Mouse (Mus musculus) heart, postnatal 4 days (tissue): ENCODE data around the gene Mapk1ip1. TPM values are rescaled to one million over a fixed set of nuclear protein-coding genes. Genes with fewer than 3 reads are reported as not detected.

Source experiments
- DNase-seq: peaks from one replicate; pipeline ENCODE4 v3.0.0; 2021
- total RNA-seq, 2 experiments: library from RNA; stranded (reverse); gene quantifications; 2 replicates each; pipeline ENCODE4 v1.2.3; 2021

Gene Mapk1ip1
- 10 to 100 TPM; 12.5 to 14.4 TPM for total RNA-seq

- peak; percentile 98 for DNase-seq
Observed at GRCm38 (mm10) chr7:138845544-138846391, at the start of gene Mapk1ip1, which contains the start of gene Ppp2r2d. Gene Mapk1ip1 (minus strand): TSS chr7:138846273. Gene Ppp2r2d (plus strand): TSS chr7:138846079.

DNA sequence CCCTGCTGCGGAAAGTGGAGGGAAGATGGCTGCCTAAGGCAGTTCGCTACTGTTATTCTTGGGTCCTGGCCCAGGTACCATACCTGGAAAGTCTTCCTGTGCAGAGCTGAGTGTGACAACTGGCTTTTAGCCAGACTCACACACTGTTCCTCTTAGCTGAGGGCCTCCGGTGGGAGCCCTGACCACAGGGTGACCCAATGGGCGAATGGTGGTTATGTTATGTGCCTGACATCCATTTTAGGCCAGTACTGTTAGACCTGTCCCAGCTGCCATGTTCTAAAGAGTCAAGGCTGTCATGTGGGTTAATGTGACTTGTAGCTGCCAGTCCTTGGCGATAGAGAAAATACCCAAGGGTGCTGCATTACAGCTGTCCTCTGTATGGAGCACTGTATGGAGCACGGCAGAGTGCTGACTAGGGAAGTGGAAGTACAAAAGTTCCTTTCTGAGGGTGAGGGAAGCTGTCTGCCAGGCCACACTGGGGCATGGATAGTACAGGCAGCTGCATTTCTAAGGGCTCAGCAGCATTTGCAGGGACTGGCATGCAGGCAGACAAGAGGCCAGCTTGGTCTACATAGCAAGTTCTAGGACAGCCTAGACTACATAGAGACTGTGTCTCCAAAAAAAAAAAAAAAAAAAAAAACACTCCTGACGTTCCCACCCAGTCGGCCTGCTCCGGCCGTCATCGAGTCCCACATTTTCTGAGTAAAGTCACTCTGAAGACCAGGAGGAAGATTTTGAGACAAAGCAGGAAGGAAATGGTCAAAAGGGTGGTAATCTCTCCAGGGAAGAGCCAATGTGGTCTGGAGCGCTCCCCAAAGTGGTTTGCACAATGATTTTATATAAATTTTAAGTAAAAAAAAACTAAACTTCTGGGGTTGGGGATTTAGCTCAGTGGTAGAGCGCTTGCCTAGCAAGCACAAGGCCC lies 39.6 kb upstream of the Mapk1ip1 start:
- DNase-seq = no peak

GRCm38 (mm10) chr7:138883724-138884123 lies 37.7 kb upstream of the Mapk1ip1 start:
- DNase-seq = no peak

- no peak for DNase-seq
Observed at GRCm38 (mm10) chr7:138875031-138875430, 29.0 kb upstream of the Mapk1ip1 start.

DNA sequence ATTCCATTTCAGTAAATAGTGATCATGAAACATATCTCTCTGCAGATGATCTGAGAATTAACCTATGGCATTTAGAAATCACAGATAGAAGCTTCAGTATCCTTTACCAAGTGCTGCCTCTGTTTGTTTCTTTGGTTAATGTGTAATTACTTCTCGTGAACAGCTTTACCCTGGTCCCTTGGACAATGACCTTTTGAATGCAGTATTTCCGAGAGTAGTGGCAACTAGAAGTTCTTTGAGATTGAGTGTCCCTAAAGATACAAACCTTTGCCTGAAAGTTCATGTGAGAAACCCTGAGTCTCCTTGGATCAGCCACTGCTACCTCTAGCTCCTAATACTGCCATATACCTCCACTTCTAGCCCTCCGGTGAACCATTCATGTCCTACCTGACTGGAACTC lies 26.9 kb upstream of the Mapk1ip1 start:
- no peak for DNase-seq

DNA sequence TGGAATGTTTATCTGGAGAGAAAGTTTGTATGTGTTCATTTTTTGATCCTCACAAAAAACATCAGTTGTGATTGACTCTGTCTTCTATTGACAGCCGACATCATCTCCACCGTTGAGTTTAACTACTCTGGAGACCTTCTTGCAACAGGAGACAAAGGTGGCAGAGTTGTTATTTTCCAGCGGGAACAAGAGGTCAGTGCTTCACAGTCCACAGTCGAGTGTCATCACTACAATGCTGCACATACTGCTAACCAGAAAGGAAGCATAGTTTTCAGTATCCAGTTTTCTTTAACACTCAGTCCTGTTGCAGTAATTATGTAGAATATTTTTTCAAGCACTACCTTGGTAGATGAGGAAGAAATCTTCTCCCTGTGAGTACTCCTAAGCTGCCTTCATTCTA lies 22.2 kb upstream of the Mapk1ip1 start:
- DNase-seq = no peak

- DNase-seq = no peak
Observed at GRCm38 (mm10) chr7:138867286-138867685, 21.2 kb upstream of the Mapk1ip1 start.

DNA sequence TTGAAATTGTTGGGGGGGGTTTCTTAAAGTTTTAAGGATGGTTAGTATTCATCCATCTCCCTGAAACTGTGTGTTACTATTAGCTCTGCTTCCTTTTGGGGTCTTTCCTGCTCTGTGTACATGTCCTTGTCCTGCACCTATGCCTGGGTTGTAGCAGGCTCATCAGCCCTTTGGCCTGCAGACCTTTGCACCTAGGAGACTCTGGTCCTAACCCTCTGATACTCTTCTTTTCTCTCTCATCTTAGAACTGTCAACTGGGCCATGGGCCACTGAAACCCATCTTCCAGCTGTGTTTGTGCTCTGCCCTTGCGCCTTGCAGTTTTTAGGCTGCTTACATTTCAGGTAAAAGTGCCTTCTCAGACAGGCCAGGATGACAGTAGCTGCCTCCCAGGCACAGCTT lies 18.7 kb upstream of the Mapk1ip1 start:
- no peak for DNase-seq

DNA sequence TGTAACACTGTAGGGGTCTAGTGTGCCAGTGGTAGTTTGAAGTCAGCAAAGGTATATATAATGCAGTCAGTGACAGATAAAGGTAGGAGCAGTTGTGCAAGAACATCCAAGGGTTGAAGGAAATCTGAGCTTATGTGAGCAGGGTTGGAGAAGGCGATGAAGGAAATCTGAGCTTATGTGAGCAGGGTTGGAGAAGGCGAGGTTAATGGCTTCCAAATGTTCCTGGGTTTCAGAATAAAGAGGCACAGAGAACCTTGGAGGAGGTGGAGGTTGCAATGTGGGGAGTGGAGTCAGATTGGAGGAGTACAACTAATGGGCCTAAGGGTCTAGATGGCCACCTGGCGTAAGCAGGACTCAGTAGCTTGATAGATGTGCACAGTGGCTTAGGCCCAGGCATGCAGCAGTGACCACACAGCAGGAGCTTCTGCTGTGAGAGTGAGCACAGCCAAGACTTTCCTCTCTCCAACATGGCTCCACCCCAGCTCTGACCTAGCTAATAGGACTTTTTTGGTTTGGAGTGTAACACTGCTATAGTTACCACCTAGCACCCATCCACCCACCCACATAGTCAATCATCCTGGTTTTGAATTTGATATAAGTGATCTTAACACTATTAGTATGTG lies 18.0 kb upstream of the Mapk1ip1 start:
- DNase-seq = no peak

GRCm38 (mm10) chr7:138856670-138857069 lies 10.6 kb upstream of the Mapk1ip1 start:
- DNase-seq = no peak

GRCm38 (mm10) chr7:138854201-138854600 lies 8.1 kb upstream of the Mapk1ip1 start:
- no peak for DNase-seq

GRCm38 (mm10) chr7:138853417-138854031 lies 7.5 kb upstream of the Mapk1ip1 start:
- DNase-seq = no peak

GRCm38 (mm10) chr7:138850083-138850482 lies 4.0 kb upstream of the Mapk1ip1 start:
- no peak for DNase-seq

GRCm38 (mm10) chr7:138848028-138848920 lies 2.2 kb upstream of the Mapk1ip1 start:
- DNase-seq = no peak

GRCm38 (mm10) chr7:138847316-138848027 lies 1.4 kb upstream of the Mapk1ip1 start:
- no peak for DNase-seq

DNA sequence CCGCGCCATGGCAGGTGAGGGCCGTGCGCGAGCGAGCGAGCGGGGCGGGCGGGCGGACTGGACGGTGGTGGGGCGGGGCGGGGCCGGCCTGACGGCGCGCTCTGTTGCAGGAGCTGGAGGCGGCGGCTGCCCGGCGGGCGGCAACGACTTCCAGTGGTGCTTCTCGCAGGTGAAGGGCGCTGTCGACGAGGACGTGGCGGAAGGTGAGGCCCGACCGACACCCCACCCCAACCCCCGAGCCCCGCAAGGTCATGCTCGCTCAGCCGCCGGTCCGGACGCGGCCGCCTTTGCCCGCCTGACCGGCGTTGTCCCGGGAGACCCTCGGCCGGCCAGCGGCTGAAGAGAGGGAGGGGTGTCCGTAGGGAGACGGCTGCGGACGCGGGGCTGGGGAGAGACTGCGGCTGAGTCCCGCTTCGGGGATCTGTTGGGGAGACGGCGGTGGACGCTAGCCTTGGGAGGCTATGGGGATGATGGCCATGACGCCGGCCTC lies 474 bp upstream of the Mapk1ip1 start:
- DNase-seq = no peak

DNA sequence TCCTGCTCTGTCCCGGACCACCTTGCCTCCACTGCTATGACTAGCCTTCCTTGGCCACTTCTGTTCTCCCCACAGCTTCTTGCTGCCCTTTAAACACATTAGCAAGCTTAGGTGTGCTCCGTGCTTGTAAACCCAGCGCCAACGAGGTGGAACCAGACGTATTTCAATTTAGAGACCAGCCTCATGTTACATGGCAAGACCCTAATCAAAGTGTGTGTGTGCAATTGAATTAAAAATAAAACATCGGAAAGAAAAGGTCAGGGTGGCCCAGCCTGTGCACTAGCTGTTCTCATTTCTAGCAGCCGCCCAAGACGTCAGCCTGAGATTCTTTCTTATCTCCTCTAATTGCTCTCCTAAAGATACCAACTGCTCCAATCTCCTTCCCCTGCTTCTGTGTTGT lies 962 bp downstream of the Mapk1ip1 start:
- no peak for DNase-seq

DNA sequence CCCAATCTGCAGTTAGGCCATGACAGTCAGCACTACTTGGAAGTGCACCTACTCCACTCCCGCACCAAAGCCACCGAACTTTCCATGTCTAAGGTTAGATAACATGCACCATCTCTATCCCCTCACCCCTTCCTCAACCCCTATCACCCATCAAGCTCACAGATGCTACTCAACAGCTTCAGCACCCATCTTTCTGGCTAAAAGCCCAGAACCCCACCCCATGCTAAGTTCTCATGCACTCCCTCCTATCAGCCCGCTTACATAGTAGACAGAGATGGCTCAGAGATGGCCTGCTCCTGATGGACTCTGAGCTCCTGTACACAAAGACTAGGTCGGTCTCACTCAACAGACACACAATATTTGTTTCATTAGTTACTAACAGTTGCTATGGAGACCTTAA lies 2.7 kb downstream of the Mapk1ip1 start:
- no peak for DNase-seq

- no peak for DNase-seq
Observed at GRCm38 (mm10) chr7:138841436-138842151, 4.5 kb downstream of the Mapk1ip1 start.

DNA sequence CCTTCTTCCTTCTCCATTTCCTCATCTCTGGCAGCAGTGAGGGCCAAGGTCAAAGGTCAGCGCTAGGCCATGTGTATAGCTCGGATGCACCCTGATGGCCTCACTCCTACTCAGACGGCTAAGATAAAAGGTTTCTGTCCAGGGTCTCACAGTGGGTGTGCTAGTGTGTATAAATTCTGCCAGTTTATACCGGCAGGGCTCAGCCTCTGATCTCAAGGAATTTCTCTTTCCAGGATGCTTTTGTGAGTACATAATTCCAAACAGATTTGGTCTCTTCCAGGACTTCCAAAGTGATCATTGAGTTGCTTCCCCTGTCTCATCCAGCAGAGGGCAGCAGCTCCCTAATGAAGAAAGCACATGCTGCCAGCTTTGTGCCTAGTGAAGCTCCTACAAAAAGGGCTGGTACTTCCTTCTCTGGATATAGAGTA lies 5.5 kb downstream of the Mapk1ip1 start:
- DNase-seq = peak; percentile 84
